ENCODE assay signal across 9 mouse cellular contexts in genomic region chr1:156241035-156241434, GRCm38 (mm10). TPM values are rescaled to one million over a fixed set of nuclear protein-coding genes. Genes with fewer than 3 reads are reported as not detected.
A peak's percentile ranks its signal among the peaks of the same experiment; 100 is the strongest.
DNase-seq lines count a peak whose midpoint lies in the region; ATAC-seq and TF ChIP-seq lines count a peak whose summit lies in the region.
"Had no signal": no experiment of that assay in that cellular context is flagged by ENCODE, and none has a peak within 500 bp of the region (broad histone marks: within the 10 kb centered on the region; RNA-seq: fewer than 3 reads in every experiment).

No protein-coding gene starts in this region.

- TF ChIP-seq CTCF in layer of hippocampus, adult 2 months (conservative IDR thresholded peaks at IDR 0.05): peak; percentile 75

- peak; percentile 56 for ATAC-seq in hindbrain, embryonic 16.5 days

- H3K4me3 ChIP-seq in layer of hippocampus, adult 2 months: no peak overlapping the region
- no peak overlapping the region for H3K4me3 ChIP-seq in hindbrain, embryonic 16.5 days (ENCODE audit: low read length)
- H3K4me3 ChIP-seq: lung, embryonic 15.5 days had no signal

- H3K9me3 ChIP-seq in hindbrain, embryonic 16.5 days (ENCODE audit: control insufficient read depth, low read length): no peaks in the 10 kb centered on the region
- H3K9me3 ChIP-seq: lung, embryonic 15.5 days had no signal

- no peaks in the 10 kb centered on the region for H3K36me3 ChIP-seq in hindbrain, embryonic 16.5 days (ENCODE audit: control insufficient read depth, insufficient read depth, low read length)
- H3K36me3 ChIP-seq: lung, embryonic 15.5 days had no signal

- H3K4me1 ChIP-seq in hindbrain, embryonic 16.5 days (ENCODE audit: control insufficient read depth, insufficient read depth, low read depth, low read length): 0 out of 2 replicates have a peak, but pooled peaks cover 2% of the 10 kb centered on the region
- H3K4me1 ChIP-seq: lung, embryonic 15.5 days had no signal

- H3K4me2 ChIP-seq in hindbrain, embryonic 16.5 days (ENCODE audit: low read length): no peak overlapping the region
- H3K4me2 ChIP-seq: lung, embryonic 15.5 days had no signal

- H3K9ac ChIP-seq in hindbrain, embryonic 16.5 days (ENCODE audit: low read depth, low read length): no peak overlapping the region
- H3K9ac ChIP-seq: lung, embryonic 15.5 days had no signal

- DNase-seq in layer of hippocampus, adult 2 months (ENCODE audit: low spot score in 2 of 2): peak in 1 of 2 experiments; percentile 27
- no peak for DNase-seq in layer of hippocampus, postnatal 36 days
- DNase-seq in ES-CJ7 (ENCODE audit: low read depth, low spot score) (peak; percentile 80), WW6 (ENCODE audit: low read depth, low spot score) (peak; percentile 36)
- peak; percentile 59 for DNase-seq in naive thymus-derived CD4-positive, alpha-beta T cell, adult 2 months (ENCODE audit: low read depth)
- DNase-seq in urinary bladder, adult 18-20 months (ENCODE audit: low spot score in 2 of 2): no peak

- no peaks in the 10 kb centered on the region for H3K27me3 ChIP-seq in hindbrain, embryonic 16.5 days (replicated peaks; ENCODE audit: control insufficient read depth, insufficient read depth, low read length)
- H3K27me3 ChIP-seq: lung, embryonic 15.5 days had no signal

- WGBS in hindbrain, embryonic 16.5 days: 40% methylated on average over 2 of the region's 2 CpGs

- H3K27ac ChIP-seq in layer of hippocampus, adult 2 months: no peak overlapping the region
- H3K27ac ChIP-seq in hindbrain, embryonic 16.5 days (ENCODE audit: low read depth, low read length): no peak overlapping the region
- H3K27ac ChIP-seq: lung, embryonic 15.5 days had no signal

RNA-seq across cellular contexts. Expression of gene Fam163a, which starts 36.2 kb away (rescaled TPM):
- 10 to 100 TPM; 14.3 to 14.8 TPM for total RNA-seq in layer of hippocampus, adult 2 months (2021)
- total RNA-seq in layer of hippocampus, postnatal 36 days (2021): 10 to 100 TPM; 15.5 to 17.3 TPM
- 3.7 and 4.5 TPM in 2 replicates for polyA plus RNA-seq in hindbrain, embryonic 16.5 days (2015; fragmentation: Nextera tagmentation; extraction: Ambion mirVana)
- polyA plus RNA-seq: gonadal fat pad, adult 2 months had no signal

Comparison
In these comparisons a context has a peak if more than half of its experiments do, and no peak if none do; other contexts are left out.
1. DNase-seq: peak in ES-CJ7 (single experiment), WW6 (single experiment) and naive thymus-derived CD4-positive, alpha-beta T cell, adult 2 months (single experiment); none in layer of hippocampus, postnatal 36 days (0 of 2) and urinary bladder, adult 18-20 months (0 of 2).